Mouse (Mus musculus) NIH3T3 (cell line): ENCODE results near the gene Slfn14.

Experiments
- DNase-seq: peaks from one replicate; pipeline ENCODE4 v3.0.0-alpha.2; 2012; ENCODE audit warnings: low read depth

Slfn14 gene

GRCm38 (mm10) chr11:83286566-83286965 lies at the start of gene Slfn14:
TSS of gene Slfn14 (minus strand) at chr11:83286726.
- DNase-seq, result no peak

GRCm38 (mm10) chr11:83335826-83336225 lies 49.3 kb upstream of the Slfn14 start:
- no peak for DNase-seq

GRCm38 (mm10) chr11:83327427-83327826 lies 40.9 kb upstream of the Slfn14 start:
- peak; percentile 82 for DNase-seq

- DNase-seq, result peak; percentile 21
These were observed 40.2 kb upstream of the Slfn14 start for GRCm38 (mm10) chr11:83326692-83327091.

GRCm38 (mm10) chr11:83319048-83319447 lies 32.5 kb upstream of the Slfn14 start:
- no peak for DNase-seq

- no peak for DNase-seq
These were observed 25.9 kb upstream of the Slfn14 start for GRCm38 (mm10) chr11:83312471-83312870.

- DNase-seq, result no peak
These were observed 20.3 kb upstream of the Slfn14 start for GRCm38 (mm10) chr11:83306700-83307253.

GRCm38 (mm10) chr11:83304485-83304884 lies 18.0 kb upstream of the Slfn14 start:
- no peak for DNase-seq

- no peak for DNase-seq
These were observed 17.2 kb upstream of the Slfn14 start for GRCm38 (mm10) chr11:83303751-83304150.

GRCm38 (mm10) chr11:83302526-83303251 lies 16.2 kb upstream of the Slfn14 start, which contains the start of gene Pex12:
TSS of gene Pex12 (minus strand) at chr11:83302586.
- DNase-seq, result peak; percentile 98

- DNase-seq, result peak; percentile 37
These were observed 15.6 kb upstream of the Slfn14 start for GRCm38 (mm10) chr11:83302124-83302523.

GRCm38 (mm10) chr11:83301431-83301831 lies 14.9 kb upstream of the Slfn14 start:
- peak; percentile 60 for DNase-seq

- DNase-seq, result no peak
These were observed 13.2 kb upstream of the Slfn14 start for GRCm38 (mm10) chr11:83299724-83300123.

GRCm38 (mm10) chr11:83298225-83299195 lies 12.0 kb upstream of the Slfn14 start, which contains the start of gene Ap2b1:
TSS of gene Ap2b1 (plus strand) at chr11:83299024.
- DNase-seq, result peak; percentile 94

GRCm38 (mm10) chr11:83297816-83298215 lies 11.3 kb upstream of the Slfn14 start:
- no peak for DNase-seq

- DNase-seq, result no peak
These were observed 7.6 kb upstream of the Slfn14 start for GRCm38 (mm10) chr11:83294133-83294532.

GRCm38 (mm10) chr11:83293182-83293581 lies 6.7 kb upstream of the Slfn14 start:
- DNase-seq, result no peak

GRCm38 (mm10) chr11:83292251-83292587 lies 5.7 kb upstream of the Slfn14 start:
- DNase-seq, result no peak

GRCm38 (mm10) chr11:83291375-83292250 lies 5.1 kb upstream of the Slfn14 start:
- DNase-seq, result peak; percentile 95

- no peak for DNase-seq
These were observed 3.1 kb upstream of the Slfn14 start for GRCm38 (mm10) chr11:83289633-83290032.

GRCm38 (mm10) chr11:83289036-83289435 lies 2.5 kb upstream of the Slfn14 start:
- DNase-seq, result no peak

- no peak for DNase-seq
These were observed 899 bp downstream of the Slfn14 start for GRCm38 (mm10) chr11:83285627-83286026.
